Mouse (Mus musculus): ENCODE data around the gene Olfr117.
"Not testable (repeated sequence)": the region's sequence is repeated elsewhere in the genome, so short reads cannot be mapped to it uniquely, and the experiment has no call there.

The Olfr117 gene

DNA sequence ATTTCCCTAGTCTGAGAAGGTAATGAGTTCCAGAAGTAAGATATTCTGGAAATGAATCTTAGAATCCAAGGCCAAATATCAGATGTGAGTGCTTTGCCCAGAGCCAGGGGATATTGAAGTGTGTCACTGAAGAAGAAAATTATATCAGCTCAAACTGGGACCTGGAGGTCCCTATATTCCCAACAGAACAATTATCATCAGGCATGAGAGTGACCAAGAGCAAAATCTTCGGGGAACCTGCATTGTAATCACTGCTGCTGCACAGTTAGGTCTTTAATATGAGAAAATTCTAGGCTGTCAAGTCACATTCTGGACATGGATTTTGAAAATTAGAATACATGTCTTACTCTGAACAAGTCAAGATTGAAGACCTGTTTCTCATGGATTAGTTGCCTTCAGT lies at the start of gene Olfr117:
Gene Olfr117 (minus strand): TSS at position 101 of the 400 bp plus-strand sequence.
- no peak for DNase-seq (ENCODE audit: low spot score)

DNA sequence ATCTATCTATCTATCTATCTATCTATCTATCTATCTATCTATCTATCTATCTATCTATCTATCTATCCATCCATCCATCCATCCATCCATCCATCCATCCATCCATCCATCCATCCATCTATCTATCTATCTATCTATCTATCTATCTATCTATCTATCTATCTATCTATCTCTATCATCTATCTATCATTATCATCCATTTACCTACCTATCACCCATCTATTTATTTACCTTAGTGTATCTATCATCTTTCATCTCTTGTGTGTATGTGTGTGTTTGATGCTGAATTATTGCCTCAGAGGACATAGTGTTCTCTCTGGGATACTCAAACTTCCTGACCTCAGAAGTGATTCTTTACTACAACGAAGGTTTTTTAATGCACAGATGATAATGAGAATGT lies 32.7 kb upstream of the Olfr117 start, which contains the start of gene Olfr119:
Gene Olfr119 (plus strand): TSS at position 301 of the 400 bp plus-strand sequence.
- DNase-seq (ENCODE audit: low spot score) = not testable (repeated sequence)

DNA sequence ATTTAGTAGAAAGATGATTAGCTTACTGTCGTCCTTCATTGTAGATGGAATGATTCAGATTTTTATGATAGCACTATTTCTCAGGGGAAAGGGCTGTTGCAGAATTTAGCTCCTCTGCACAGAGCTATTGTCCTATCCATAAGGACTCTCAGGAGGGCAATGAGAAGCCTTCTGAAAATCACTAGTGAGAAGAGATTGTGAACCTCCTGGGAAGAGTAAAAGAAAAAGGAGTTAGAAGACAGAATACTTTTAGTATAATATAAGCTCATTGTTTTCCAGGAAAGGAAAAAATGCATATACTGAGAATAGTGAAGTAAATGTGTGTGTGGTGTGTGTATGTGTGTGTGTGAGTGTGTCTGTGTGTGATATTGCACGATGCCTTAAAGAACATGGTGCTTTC lies 3.1 kb upstream of the Olfr117 start, which contains the start of gene Olfr118:
Gene Olfr118 (plus strand): TSS at position 301 of the 400 bp plus-strand sequence.
- no peak for DNase-seq (ENCODE audit: low spot score)

DNA sequence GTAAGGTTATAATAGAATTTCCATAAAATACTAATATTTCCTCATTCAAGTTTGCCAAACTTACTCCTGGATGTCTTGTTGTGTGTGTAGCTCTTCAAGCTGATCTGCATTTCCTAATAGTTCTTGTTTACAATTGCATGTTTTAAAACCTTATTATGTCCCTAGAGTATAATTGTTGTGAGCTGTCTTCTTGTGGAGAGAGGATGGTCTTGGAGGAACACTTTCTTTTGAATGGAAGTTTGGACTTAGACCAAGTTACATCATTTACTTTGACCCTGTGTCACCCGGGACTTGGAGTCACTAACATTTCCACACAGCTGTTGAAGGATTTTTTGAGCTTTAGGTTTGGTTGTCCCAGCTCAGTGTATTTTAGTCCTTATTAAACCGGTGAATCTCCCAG lies 36.6 kb downstream of the Olfr117 start, which contains the start of the genes Olfr115 and Olfr116:
Gene Olfr115 (minus strand): TSS at position 101 of the 400 bp plus-strand sequence.
Gene Olfr116 (minus strand): TSS at position 191 of the 400 bp plus-strand sequence.
- no peak for DNase-seq (ENCODE audit: low spot score)
